Mouse (Mus musculus) stomach, postnatal 0 days (tissue): Measurements from ENCODE around the gene Cdc42ep2. TPM values are rescaled to one million over a fixed set of nuclear protein-coding genes. Genes with fewer than 3 reads are reported as not detected.

Experiments
- ATAC-seq: fragments of 200-750 bp; cut with Nextera tagmentation; 2 replicates; pipeline ENCODE4 v1.8.0; 2017; ENCODE audit not compliant: low FRiP score, low TSS enrichment
- DNase-seq: peaks from one replicate; pipeline ENCODE4 v3.0.0-alpha.2; 2016; ENCODE audit warnings: low spot score
- H3K27ac ChIP-seq: fragments of 300-500 bp; sonication (generic); replicated peaks from 2 replicates; pipeline ENCODE4 v1.5.1; 2014; ENCODE audit warnings: mild to moderate bottlenecking, control low read depth
- H3K27me3 ChIP-seq: fragments of 300-500 bp; sonication (generic); 2 replicates; pipeline ENCODE4 v1.6.1; 2014; ENCODE audit warnings: low read length; ENCODE audit not compliant: control insufficient read depth, insufficient read depth
- H3K36me3 ChIP-seq: fragments of 300-500 bp; sonication (generic); 2 replicates; pipeline ENCODE4 v1.6.1; 2014; ENCODE audit warnings: low read length, mixed read lengths; ENCODE audit not compliant: control insufficient read depth, insufficient read depth
- H3K4me1 ChIP-seq: fragments of 300-500 bp; sonication (generic); replicated peaks from 2 replicates; pipeline ENCODE4 v1.6.1; 2014; ENCODE audit warnings: antibody characterized with exemption; ENCODE audit not compliant: control insufficient read depth, insufficient read depth
- H3K4me2 ChIP-seq: fragments of 300-500 bp; sonication (generic); replicated peaks from 2 replicates; pipeline ENCODE4 v1.6.1; 2014; ENCODE audit warnings: low read depth, mild to moderate bottlenecking, control low read depth, moderate library complexity
- H3K4me3 ChIP-seq: fragments of 300-500 bp; sonication (generic); 2 replicates; pipeline ENCODE4 v1.5.1; 2014; ENCODE audit warnings: low read depth, low read length, control low read depth
- H3K9ac ChIP-seq: fragments of 300-500 bp; sonication (generic); 2 replicates; pipeline ENCODE4 v1.6.1; 2014; ENCODE audit warnings: mild to moderate bottlenecking, low read length, control low read depth, mixed read lengths
- H3K9me3 ChIP-seq: fragments of 300-500 bp; sonication (generic); 2 replicates; pipeline ENCODE4 v1.6.1; 2016; ENCODE audit warnings: low read length; ENCODE audit not compliant: control insufficient read depth
- CTCF ChIP-seq: IDR thresholded peaks from 2 replicates; pipeline ENCODE4 v1.5.1; 2016; ENCODE audit warnings: antibody characterized with exemption, low read depth, mild to moderate bottlenecking, moderate library complexity
- EP300 ChIP-seq: optimal IDR thresholded peaks from 2 replicates; pipeline ENCODE3; 2016; ENCODE audit warnings: antibody characterized with exemption
- whole genome bisulfite sequencing: fragments of 180-500 bp; shearing (Covaris S2); extraction: QIAGEN DNeasy Blood & Tissue Kit; methylation state at CpG from one replicate; pipeline ENCODE4 v1.1.7; 2014; 5-methylcytosine and 5-hydroxymethylcytosine counted together
- polyA plus RNA-seq: library from polyadenylated mRNA; unstranded; fragments of >200 nt; fragmentation: Nextera tagmentation; extraction: Ambion mirVana; gene quantifications from 2 replicates; pipeline ENCODE4 v1.2.1, GENCODE M21; 2015

The Cdc42ep2 gene
- polyA plus RNA-seq, 1 experiment from 2014 or later, result 7.9 TPM

- Histone ChIP-seq H3K4me3 (no peak overlapping the region), H3K9ac (no peak overlapping the region), H3K4me2 (no peak overlapping the region), H3K9me3 (no peaks in the 10 kb centered on the region), H3K4me1 (peaks cover 19% of the 10 kb centered on the region), H3K27ac (peak overlapping the region; percentile 70), H3K36me3 (no peaks in the 10 kb centered on the region; the same call in 1 of the 2 replicates), H3K27me3 (no peaks in the 10 kb centered on the region)
- TF ChIP-seq CTCF (no peak), EP300 (no peak)
- WGBS, result 31% methylated on average over 4 of the region's 4 CpGs
- DNase-seq, result peak; percentile 51
- no peak for ATAC-seq
Observed at GRCm38 (mm10) chr19:5940173-5940572, 15.6 kb upstream of the Cdc42ep2 start.

- no peaks in the 10 kb centered on the region for H3K9me3 ChIP-seq
- ATAC-seq (no peak), DNase-seq (no peak)
- no peak overlapping the region for H3K4me3 ChIP-seq
- peaks cover 18% of the 10 kb centered on the region for H3K4me1 ChIP-seq
- no peaks in the 10 kb centered on the region for H3K27me3 ChIP-seq
- 81% methylated on average over 5 of the region's 5 CpGs for WGBS
- TF ChIP-seq EP300 (no peak), CTCF (no peak)
- H3K36me3 ChIP-seq, result no peaks in the 10 kb centered on the region; the same call in 1 of the 2 replicates
- H3K4me2 ChIP-seq, result no peak overlapping the region
- H3K9ac ChIP-seq, result no peak overlapping the region
- H3K27ac ChIP-seq, result peak overlapping the region; percentile 70
Observed at GRCm38 (mm10) chr19:5939715-5940114, 15.1 kb upstream of the Cdc42ep2 start.

- peaks cover 18% of the 10 kb centered on the region for H3K4me1 ChIP-seq
- TF ChIP-seq CTCF, result no peak
- no peak for TF ChIP-seq EP300
- no peak overlapping the region for H3K9ac ChIP-seq
- no peak overlapping the region for H3K4me2 ChIP-seq
- WGBS, result 73% methylated on average over 6 of the region's 6 CpGs
- no peaks in the 10 kb centered on the region for H3K9me3 ChIP-seq
- H3K27ac ChIP-seq, result no peak overlapping the region
- no peak for DNase-seq
- no peak for ATAC-seq
- no peak overlapping the region for H3K4me3 ChIP-seq
- H3K27me3 ChIP-seq, result no peaks in the 10 kb centered on the region
- no peaks in the 10 kb centered on the region; the same call in 1 of the 2 replicates for H3K36me3 ChIP-seq
Observed at GRCm38 (mm10) chr19:5938516-5938915, 13.9 kb upstream of the Cdc42ep2 start.

- WGBS, result 22% methylated on average over 14 of the region's 14 CpGs
- ATAC-seq (no peak), DNase-seq (no peak)
- H3K9me3 ChIP-seq, result no peaks in the 10 kb centered on the region
- peaks cover 18% of the 10 kb centered on the region for H3K4me1 ChIP-seq
- H3K4me3 ChIP-seq, result no peak overlapping the region
- H3K4me2 ChIP-seq, result 0 out of 2 replicates have a peak overlapping the region, but pooled peaks have one; percentile 15
- no peaks in the 10 kb centered on the region for H3K27me3 ChIP-seq
- TF ChIP-seq EP300, result no peak
- no peak for TF ChIP-seq CTCF
- peak overlapping the region; percentile 40; the same call in 1 of the 2 replicates for H3K27ac ChIP-seq
- H3K36me3 ChIP-seq, result no peaks in the 10 kb centered on the region; the same call in 1 of the 2 replicates
- H3K9ac ChIP-seq, result no peak overlapping the region
Observed at GRCm38 (mm10) chr19:5937836-5938406, 13.3 kb upstream of the Cdc42ep2 start.

GRCm38 (mm10) chr19:5937095-5937835, 12.6 kb upstream of the Cdc42ep2 start:
- Histone ChIP-seq H3K4me1 (peaks cover 18% of the 10 kb centered on the region), H3K9me3 (no peaks in the 10 kb centered on the region), H3K4me2 (no peak overlapping the region), H3K27ac (no peak overlapping the region; the same call in 1 of the 2 replicates), H3K4me3 (no peak overlapping the region), H3K36me3 (no peaks in the 10 kb centered on the region; the same call in 1 of the 2 replicates), H3K27me3 (no peaks in the 10 kb centered on the region), H3K9ac (no peak overlapping the region)
- 63% methylated on average over 20 of the region's 21 CpGs for WGBS
- no peak for ATAC-seq
- DNase-seq, result no peak
- TF ChIP-seq EP300, result no peak
- TF ChIP-seq CTCF, result no peak

- Histone ChIP-seq H3K27ac (peak overlapping the region; percentile 82), H3K4me2 (no peak overlapping the region), H3K4me1 (peaks cover 18% of the 10 kb centered on the region), H3K9ac (no peak overlapping the region), H3K4me3 (no peak overlapping the region), H3K9me3 (no peaks in the 10 kb centered on the region), H3K27me3 (no peaks in the 10 kb centered on the region), H3K36me3 (no peaks in the 10 kb centered on the region)
- WGBS, result 40% methylated on average over 5 of the region's 5 CpGs
- TF ChIP-seq EP300 (no peak), CTCF (no peak)
- ATAC-seq (peak; percentile 31; the same call in 1 of the 2 replicates), DNase-seq (no peak)
Observed at GRCm38 (mm10) chr19:5935691-5936090, 11.1 kb upstream of the Cdc42ep2 start.
